ENCODE assay signal across 10 mouse cellular contexts in genomic region chr17:70815001-70815400, GRCm38 (mm10).
"Had no signal": no experiment of that assay in that cellular context is flagged by ENCODE, and none has a peak within 500 bp of the region (broad histone marks: within the 10 kb centered on the region; RNA-seq: fewer than 3 reads in every experiment).

No protein-coding gene starts in this region.

- DNase-seq: kidney, postnatal 14 days; kidney, postnatal 4 days; liver; lung, adult 18-20 months; lung, postnatal 10 days; lung, postnatal 36 days; retina, postnatal 1 day; right cerebral cortex, postnatal 25 days; spleen, adult 18-20 months; thymus, postnatal 25 days had no signal
